Mouse (Mus musculus) regulatory T cell (primary cell): ENCODE results near the gene D430041D05Rik.

Source experiments
- in situ Hi-C: fragments of 300-600 bp; cut with MboI, MseI; formaldehyde crosslinking; loops from one replicate; pipeline ENCODE4 v1.15.1; 2025; ENCODE audit warnings: high pct_unique_total_duplicates

D430041D05Rik gene

DNA sequence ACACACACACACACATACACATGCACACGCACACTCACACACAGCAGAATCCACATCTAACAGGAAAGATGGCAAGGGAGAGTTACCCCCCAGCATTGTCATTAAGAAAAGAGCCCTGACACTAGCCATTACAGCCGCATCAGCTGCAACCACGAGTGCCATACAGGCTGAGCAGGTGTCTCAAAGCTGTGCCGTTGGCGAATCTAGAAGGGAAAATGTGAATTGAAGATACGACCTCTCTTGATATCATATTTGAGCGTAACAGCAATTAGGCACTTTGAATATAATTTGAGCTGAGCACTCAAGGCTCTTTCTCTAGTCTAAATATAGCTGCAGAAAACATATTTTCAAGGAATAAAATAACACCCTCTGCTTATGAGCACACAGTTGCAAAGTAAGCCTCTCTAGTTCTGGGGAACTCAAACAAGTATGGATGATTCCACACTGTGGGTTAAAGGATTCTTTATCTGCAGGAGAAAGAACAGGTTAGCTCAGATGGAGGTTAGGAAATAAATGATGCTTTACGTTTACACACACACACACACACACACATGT, 127.3 kb downstream of the D430041D05Rik start:
- in situ Hi-C loops: no loop called here

- in situ Hi-C loops: no loop called here
Observed at GRCm38 (mm10) chr2:104282835-104283234, 128.0 kb downstream of the D430041D05Rik start.

GRCm38 (mm10) chr2:104267049-104267448, 143.8 kb downstream of the D430041D05Rik start:
- in situ Hi-C loops: no loop called here

DNA sequence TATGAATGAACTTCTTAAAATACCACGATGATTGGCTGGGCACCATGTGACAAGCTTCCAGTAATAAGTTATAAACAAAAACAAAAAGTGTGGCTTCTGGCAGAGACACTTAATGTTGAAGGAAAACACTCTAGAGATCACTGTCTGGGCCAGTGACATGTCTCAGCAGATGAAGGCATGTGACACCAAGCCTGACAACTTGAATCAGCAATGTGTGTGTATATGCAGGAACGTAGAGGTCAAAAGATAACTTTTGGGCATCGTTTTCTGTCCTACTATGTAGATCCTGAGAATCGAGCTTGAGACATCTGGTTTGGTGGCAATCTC, 149.1 kb downstream of the D430041D05Rik start:
- in situ Hi-C loops: no loop called here

DNA sequence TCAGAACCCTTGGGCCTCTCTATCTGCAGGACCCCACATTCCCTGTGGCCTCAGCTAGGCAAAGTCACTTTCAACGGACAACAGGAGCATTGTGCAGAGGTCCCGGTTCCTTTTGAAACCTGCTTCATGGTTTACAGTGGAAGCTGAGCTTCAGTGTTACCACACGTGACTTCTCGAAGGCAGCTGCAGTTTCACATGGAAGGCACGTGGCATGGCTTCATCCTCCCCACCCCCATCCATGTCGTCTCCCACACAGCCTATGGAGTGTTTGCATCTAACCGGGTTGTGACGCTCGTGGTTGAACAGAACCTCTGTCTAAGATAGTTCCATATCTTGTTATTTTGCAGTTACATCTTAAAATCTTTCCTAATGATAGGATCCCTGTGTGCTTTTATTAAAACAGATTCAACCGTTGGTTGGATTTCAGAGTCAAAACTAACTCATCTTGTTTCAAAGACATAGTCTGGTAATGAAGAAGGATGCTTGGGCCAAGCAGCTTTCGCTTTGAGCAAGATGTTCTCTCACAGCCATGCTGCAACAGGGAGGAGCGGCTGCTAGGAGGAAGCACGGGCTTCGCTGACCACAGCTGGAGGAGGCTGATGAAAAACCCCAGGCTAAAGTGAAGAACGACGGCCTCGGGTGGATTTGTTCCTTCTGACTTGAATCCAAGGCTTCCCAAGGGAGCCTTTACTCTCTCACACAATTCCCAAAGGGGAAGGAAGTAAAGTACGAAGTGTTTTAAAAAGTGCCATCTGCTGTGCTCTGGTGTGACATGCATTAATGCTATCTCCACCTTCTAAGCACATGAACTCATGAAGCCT, 149.7 kb downstream of the D430041D05Rik start:
- in situ Hi-C loops: no loop called here

DNA sequence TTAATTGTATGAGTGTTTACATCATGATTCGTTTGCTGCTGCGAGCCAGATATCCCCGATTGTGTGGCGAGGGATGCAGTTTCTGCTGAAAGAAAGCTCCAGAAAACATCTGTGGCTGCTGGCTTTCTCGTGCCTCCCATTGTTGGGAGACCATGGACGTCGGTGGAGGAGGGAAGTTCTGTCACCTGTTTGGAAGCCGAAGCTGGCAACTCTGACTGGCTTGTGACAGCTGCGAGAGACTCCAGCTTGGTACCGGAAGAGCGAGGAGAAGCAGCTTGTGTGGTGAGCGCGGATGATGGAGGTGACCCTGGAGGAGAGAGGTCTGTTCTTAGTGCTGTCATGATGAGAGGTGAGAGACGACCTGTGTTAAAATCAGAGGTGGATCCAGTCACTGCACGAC, 154.2 kb downstream of the D430041D05Rik start:
- in situ Hi-C loops: no loop called here

DNA sequence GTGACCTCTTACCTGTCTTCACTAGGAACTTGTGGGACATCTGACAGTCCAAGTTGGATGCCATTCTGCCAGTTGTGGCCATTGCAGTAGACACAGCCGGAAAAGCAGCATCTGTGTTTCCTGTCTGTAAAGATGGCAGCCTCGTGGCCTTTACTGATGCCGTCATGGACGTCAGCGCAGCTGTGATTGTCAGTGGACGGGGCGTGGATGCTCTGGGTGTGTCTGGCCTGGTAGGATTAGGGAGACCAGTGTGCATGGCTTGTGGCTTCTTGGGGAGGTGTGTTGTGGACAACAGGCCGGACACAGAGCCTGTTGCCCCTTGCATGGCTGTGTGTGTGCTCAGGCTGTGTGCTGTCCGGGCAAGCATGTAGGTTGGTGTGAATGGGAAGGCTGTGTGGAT, 155.9 kb downstream of the D430041D05Rik start:
- in situ Hi-C loops: no loop called here

DNA sequence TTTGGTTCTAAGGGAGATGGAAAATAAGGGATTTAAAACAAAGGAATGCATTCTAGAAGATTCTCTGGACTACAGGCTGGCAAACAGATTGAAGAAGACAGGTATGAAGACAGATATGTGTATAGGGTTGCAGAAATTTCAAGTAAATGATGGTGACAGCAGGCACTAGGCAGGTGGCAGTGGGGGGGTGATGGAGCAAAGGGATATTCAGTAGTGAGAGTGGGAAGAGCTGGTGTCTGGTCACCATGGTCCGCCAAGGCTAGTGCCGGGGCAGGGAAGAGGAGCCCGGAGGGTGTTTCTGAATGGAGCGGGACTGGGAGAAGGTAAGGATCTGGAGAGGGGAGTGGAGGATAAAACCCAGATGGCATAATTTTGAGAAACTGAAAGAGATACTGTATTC, 157.5 kb downstream of the D430041D05Rik start:
- in situ Hi-C loops: no loop called here

GRCm38 (mm10) chr2:104251647-104252046, 159.2 kb downstream of the D430041D05Rik start:
- in situ Hi-C loops: no loop called here

GRCm38 (mm10) chr2:104249856-104250255, 161.0 kb downstream of the D430041D05Rik start:
- in situ Hi-C loops: no loop called here

DNA sequence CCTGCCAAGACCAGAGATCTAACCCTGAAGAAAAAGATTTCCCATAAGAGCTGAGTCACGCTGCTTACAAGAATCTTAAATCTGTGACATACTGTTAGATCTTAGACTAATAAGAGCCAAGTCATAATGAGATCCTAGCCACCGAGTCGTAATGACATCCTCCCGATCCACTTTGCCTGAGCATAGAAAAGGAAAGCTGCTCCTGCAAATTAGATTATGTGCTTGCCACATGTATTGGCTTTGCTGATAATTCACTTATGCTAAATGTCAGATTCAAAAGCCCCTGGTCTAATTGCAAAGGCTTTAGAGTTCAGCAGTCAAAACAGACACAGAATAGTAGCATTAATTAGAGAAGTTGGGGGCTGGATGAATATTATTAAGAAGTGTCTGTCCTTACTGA, 164.0 kb downstream of the D430041D05Rik start:
- in situ Hi-C loops: no loop called here

DNA sequence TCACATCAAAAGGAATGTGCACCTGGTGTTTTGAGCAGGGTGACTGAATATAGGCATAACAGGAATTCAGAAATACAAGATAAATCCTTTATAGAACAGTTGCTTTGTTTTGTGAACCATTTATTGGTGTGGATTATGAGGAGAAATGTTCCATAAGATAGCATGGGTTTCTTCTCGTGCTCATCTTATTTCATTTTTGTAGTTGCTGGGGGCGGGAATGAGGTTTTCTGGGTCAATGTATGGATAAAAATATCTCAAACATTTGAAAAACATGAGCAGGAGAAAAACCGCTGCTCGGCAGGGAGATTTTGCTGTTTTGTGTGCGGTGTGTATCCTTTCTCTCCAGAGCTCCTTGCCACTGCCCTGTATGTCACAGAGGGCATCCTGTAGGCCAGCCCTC, 168.8 kb downstream of the D430041D05Rik start:
- in situ Hi-C loops: no loop called here

DNA sequence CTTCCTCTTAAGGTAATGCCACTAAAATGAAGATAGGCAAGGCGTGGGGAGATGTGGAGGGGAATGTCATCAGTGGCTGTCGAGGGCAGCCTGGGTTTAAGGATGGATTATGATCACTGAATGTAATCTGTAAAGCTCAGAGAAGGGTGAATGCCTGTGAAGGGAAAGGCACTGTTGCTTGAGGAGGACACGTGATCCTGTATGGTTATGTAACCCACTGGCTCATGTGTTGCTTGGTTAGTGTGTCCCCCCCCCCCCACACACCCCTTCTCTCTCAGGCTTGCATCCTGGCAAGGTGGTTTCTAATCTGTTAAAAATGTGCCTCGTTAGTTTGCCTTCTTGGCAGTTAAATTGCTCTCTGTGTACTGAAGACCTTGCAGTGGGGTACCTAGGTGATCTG, 173.7 kb downstream of the D430041D05Rik start:
- in situ Hi-C loops: no loop called here

DNA sequence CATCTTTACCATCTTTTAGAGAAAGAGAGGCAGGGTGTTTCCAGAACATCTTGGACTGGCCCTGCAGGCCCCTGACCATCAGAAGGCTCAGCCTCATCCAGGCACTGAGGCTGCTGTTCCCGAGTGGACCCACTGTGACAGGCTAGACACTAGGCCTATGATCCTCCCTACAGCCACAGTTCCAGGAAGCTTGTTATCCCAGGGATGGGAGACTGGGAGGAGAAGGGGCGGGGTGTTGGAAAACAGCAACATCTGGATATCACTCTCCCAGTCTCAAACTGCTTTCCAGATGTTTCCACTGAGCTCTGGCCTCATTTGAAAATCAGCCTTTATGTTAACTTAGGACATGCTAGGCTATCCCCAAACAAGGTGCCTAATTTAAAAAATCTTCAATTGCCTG, 180.4 kb downstream of the D430041D05Rik start:
- in situ Hi-C loops: no loop called here

DNA sequence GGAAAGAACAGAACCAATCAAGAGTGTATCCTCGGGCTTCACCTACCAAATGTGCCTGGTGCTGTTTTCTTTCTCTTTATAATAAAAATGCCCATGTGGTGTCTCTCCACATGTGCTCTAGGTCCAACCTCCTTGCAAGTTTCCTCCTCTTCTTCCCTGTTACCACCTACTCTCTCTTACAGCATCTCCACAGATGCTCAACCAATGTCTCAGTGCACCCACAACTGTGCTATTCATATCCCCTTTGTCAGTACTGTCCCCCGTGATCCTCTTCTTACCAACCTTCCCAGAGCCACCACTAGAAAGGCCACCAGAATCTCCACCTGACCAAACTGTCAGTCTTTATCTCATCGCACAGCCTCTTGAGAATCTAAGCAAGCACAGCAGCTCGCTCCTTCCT, 184.8 kb downstream of the D430041D05Rik start:
- in situ Hi-C loops: no loop called here

DNA sequence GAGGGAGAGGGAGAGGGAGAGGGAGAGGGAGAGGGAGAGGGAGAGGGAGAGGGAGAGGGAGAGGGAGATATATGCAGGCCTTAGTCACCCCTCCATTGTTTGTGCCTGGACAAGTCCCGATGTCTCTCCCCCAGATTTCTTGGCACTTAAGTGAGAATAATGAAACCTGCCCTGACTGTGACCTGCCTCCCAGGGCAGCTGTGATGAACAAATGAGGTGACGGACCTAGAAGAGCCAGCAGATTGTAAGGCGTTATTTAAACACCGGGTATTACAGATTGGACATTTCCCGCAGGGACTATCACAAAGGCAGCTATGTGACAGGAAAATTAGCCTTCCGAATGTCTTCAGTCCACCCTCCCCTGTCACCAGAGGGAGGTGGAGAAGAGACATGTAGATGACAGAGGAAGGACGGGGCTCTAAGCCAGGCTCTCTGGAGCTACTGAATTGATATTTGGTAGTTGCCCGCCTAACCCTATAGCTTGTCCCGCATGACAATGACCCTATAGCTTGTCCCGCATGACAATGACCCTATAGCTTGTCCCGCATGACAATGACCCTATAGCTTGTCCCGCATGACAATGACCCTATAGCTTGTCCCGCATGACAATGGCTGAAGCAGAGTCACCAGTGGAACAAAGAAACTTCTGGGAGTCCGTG, 191.0 kb downstream of the D430041D05Rik start:
- in situ Hi-C loops: no loop called here

DNA sequence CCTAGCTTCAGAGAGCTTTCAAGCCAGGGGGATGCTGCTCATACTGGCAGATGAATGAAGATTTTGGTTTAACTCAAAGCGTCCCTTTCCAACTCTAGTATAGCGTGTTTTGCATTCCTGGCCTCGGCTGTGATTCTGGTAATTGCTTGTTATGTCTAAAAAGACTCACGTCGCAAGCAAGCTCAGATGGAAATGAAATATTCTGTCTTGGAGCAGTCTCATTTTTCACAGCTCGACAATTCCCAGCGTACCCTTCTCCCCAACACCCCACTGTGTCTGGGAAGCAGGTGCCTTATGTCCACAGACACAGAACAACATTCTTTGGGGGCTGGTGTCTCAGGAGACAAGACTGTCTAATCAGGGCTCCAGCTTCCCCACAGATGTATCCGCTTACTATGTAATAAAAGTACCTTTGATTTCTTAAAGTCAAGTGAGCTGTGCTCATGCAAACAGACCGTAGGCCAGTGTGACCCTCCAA, 192.2 kb downstream of the D430041D05Rik start:
- in situ Hi-C loops: no loop called here

DNA sequence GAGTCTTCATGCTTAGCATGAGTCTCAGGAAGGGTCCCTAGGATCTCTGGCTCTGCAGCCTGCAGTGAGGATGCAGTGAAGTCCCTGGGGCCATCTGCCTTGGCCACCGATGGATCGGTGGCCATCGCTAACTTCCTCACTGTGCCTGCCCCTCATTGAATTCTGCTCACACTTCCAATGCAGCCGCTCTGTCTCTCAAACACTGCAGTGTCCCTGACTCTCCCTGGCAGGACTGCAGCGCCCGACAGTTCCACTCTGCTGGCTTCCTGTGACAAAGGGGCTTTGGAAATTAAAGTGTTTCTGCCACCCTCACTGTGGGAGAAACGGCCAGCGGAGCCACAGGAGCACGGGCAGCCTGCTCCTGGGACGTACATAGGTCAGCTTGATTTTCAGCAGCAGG, 192.7 kb downstream of the D430041D05Rik start:
- in situ Hi-C loops: no loop called here

DNA sequence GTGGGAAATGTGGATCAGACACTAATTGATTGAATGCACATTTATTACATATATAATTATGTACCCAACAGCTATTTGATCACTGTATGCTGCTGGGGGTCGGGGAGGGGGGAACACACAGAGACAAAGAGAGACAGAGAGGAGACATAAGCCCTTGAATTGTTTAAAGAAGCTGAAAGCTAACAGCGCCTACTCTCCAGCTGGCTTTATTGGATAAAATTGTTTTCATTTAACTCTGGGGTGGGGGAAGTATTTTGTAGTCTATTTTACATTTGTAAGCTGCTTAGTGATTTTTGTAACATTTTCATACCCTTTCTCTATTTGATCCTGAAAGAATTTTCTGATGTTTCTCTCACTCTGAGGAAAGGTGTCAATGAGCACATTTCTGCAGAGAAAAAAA, 201.4 kb downstream of the D430041D05Rik start:
- in situ Hi-C loops: no loop called here

- in situ Hi-C loops: no loop called here
Observed at GRCm38 (mm10) chr2:104208415-104208814, 202.4 kb downstream of the D430041D05Rik start.

DNA sequence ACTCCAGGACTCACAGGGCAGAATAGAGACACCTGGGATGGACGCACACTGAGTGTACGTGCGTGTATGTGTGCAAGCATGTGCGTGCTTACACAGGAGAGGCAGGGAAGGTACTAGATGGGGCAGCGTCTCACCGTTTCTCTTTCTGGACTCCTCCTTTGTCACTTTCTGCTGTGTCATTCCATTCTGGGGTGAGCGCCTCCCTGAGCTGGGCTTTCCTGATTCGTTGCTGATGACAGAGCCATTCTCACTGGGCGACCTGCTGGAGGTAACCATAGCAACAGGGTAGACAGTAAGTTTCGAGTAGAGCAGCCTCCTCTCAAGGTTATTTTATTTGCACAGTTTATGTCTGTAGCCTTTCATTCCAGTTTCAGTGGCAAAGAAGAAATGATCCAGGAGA, 202.9 kb downstream of the D430041D05Rik start:
- in situ Hi-C loops: no loop called here

- in situ Hi-C loops: no loop called here
Observed at GRCm38 (mm10) chr2:104205623-104206022, 205.2 kb downstream of the D430041D05Rik start.

DNA sequence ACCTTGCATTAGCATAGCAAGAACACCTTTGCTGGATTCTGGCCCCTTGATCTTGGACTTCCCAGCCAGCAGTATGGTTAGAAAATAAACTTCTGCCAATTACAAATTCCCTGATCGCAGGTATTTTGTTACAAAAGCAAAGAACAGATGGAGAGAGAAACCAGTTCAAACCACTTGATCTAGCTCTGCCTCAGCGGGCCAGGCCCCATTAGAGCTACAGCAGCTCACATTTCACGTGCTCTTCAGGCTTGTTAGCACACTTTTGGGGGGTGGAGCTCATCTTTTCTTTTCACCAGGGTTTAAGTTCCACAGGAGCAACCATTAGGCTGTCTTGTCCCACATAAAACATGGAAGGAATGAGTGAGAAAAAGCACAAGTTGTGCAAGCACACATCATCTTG, 210.6 kb downstream of the D430041D05Rik start:
- in situ Hi-C loops: no loop called here
